Mouse (Mus musculus) neural tube, embryonic 11.5 days (tissue): ENCODE results near the gene Csrp3. TPM values are rescaled to one million over a fixed set of nuclear protein-coding genes. Genes with fewer than 3 reads are reported as not detected.

Experiments used
- ATAC-seq: fragments of 200-750 bp; cut with Nextera tagmentation; 2 replicates; pipeline ENCODE4 v1.8.0; 2017; ENCODE audit warnings: moderate number of reproducible peaks, mild to moderate bottlenecking, moderate TSS enrichment, moderate library complexity; ENCODE audit not compliant: insufficient read depth, low FRiP score, low TSS enrichment
- DNase-seq: peaks from one replicate; pipeline ENCODE4 v3.0.0-alpha.2; 2015; ENCODE audit warnings: low spot score
- H3K27ac ChIP-seq: fragments of 300-500 bp; sonication (generic); 2 replicates; pipeline ENCODE4 v1.5.1; 2014; ENCODE audit warnings: low read depth, mild to moderate bottlenecking, low read length
- H3K27me3 ChIP-seq: fragments of 300-500 bp; sonication (generic); 2 replicates; pipeline ENCODE4 v1.6.1; 2014; ENCODE audit warnings: mild to moderate bottlenecking, low read length, mixed read lengths; ENCODE audit not compliant: control insufficient read depth, insufficient read depth
- H3K36me3 ChIP-seq: fragments of 300-500 bp; sonication (generic); 2 replicates; pipeline ENCODE4 v1.6.1; 2014; ENCODE audit warnings: mild to moderate bottlenecking, low read length, moderate library complexity, mixed read lengths; ENCODE audit not compliant: control insufficient read depth, insufficient read depth
- H3K4me1 ChIP-seq: fragments of 300-500 bp; sonication (generic); 2 replicates; pipeline ENCODE4 v1.6.1; 2014; ENCODE audit warnings: low read length, mixed read lengths; ENCODE audit not compliant: control insufficient read depth, insufficient read depth
- H3K4me2 ChIP-seq: fragments of 300-500 bp; sonication (generic); 2 replicates; pipeline ENCODE4 v1.6.1; 2014; ENCODE audit warnings: low read depth, mild to moderate bottlenecking, moderate library complexity
- H3K4me3 ChIP-seq: fragments of 300-500 bp; sonication (generic); 2 replicates; pipeline ENCODE4 v1.5.1; 2014; ENCODE audit warnings: low read depth, low read length
- H3K9ac ChIP-seq: fragments of 300-500 bp; sonication (generic); 2 replicates; pipeline ENCODE4 v1.6.1; 2014; ENCODE audit warnings: mild to moderate bottlenecking, low read length
- H3K9me3 ChIP-seq: fragments of 300-500 bp; sonication (generic); 2 replicates; pipeline ENCODE4 v1.6.1; 2016; ENCODE audit warnings: low read length; ENCODE audit not compliant: control insufficient read depth
- WGBS: fragments of 180-500 bp; shearing (Covaris S2); extraction: QIAGEN DNeasy Blood & Tissue Kit; methylation state at CpG from one replicate; pipeline ENCODE4 v1.1.7; 2014; 5-methylcytosine and 5-hydroxymethylcytosine counted together
- polyA plus RNA-seq: library from polyadenylated mRNA; unstranded; fragments of >200 nt; fragmentation: Nextera tagmentation; extraction: Ambion mirVana; gene quantifications from 2 replicates; pipeline ENCODE4 v1.2.1, GENCODE M21; 2014

Gene Csrp3
- polyA plus RNA-seq, 1 experiment from 2014 or later, result 2.4 TPM

DNA sequence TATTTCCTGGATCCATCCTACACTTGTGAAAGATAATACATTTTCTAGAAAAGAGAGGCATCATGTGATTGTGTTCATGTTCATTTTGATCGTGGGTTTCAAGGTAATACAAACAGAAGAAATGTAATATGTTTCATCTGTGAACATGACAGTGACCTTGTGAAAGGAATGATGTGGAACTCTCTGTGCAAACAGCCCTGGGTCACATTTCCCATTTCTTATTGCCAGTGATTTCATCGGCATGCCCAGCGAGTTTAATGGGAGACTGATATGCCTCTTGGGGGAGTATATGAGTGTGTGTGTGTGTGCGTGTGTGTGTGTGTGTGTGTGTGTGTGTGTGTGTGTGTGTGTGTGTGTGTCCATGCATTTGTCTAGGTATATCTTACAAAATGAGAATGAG lies 6.3 kb downstream of the Csrp3 start:
- ATAC-seq (no peak), DNase-seq (no peak)
- no peaks in the 10 kb centered on the region for H3K9me3 ChIP-seq
- H3K4me2 ChIP-seq, result no peak overlapping the region
- no peaks in the 10 kb centered on the region for H3K4me1 ChIP-seq
- peaks cover 59% of the 10 kb centered on the region for H3K27me3 ChIP-seq
- H3K27ac ChIP-seq, result no peak overlapping the region
- no peak overlapping the region for H3K9ac ChIP-seq
- WGBS, result 76% methylated on average over 4 of the region's 4 CpGs
- no peaks in the 10 kb centered on the region for H3K36me3 ChIP-seq
- H3K4me3 ChIP-seq, result no peak overlapping the region

- Histone ChIP-seq H3K27me3 (peaks cover 60% of the 10 kb centered on the region), H3K36me3 (no peaks in the 10 kb centered on the region), H3K9ac (no peak overlapping the region), H3K4me3 (no peak overlapping the region), H3K4me2 (no peak overlapping the region), H3K27ac (no peak overlapping the region), H3K4me1 (peaks cover under 1% of the 10 kb centered on the region; the same call in 1 of the 2 replicates), H3K9me3 (no peaks in the 10 kb centered on the region)
- no peak for DNase-seq
- no peak for ATAC-seq
- WGBS, result 91% methylated on average over 2 of the region's 2 CpGs
Observed at GRCm38 (mm10) chr7:48840545-48840944, 7.3 kb downstream of the Csrp3 start.

GRCm38 (mm10) chr7:48838434-48838833 lies 9.4 kb downstream of the Csrp3 start:
- Histone ChIP-seq H3K36me3 (no peaks in the 10 kb centered on the region), H3K9me3 (no peaks in the 10 kb centered on the region), H3K9ac (no peak overlapping the region), H3K4me3 (no peak overlapping the region), H3K4me1 (peaks cover 10% of the 10 kb centered on the region), H3K27me3 (peaks cover 60% of the 10 kb centered on the region), H3K4me2 (no peak overlapping the region), H3K27ac (no peak overlapping the region)
- ATAC-seq (no peak), DNase-seq (no peak)
- 42% methylated on average over 2 of the region's 2 CpGs for WGBS

DNA sequence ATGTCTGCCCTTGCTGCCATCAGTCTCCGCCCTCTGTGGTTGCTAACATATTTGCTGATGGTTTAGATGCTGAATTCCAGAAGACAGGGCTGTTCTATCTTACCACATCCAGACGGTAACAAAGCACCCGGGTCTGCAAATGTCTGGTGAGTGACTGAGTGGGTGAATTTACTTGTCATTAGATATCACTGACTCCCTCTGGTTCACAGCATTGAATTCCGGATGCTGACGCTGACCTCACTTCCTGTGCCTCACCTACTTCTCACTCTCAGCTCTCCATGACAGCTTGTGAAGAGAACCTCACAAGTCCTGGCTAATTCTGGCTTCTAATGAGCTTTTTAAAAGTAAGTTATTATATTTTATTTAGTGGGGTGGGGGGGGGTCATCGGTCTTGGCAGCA lies 10.9 kb downstream of the Csrp3 start:
- Histone ChIP-seq H3K4me1 (peaks cover 10% of the 10 kb centered on the region), H3K4me3 (no peak overlapping the region), H3K36me3 (no peaks in the 10 kb centered on the region), H3K27ac (no peak overlapping the region), H3K27me3 (peaks cover 69% of the 10 kb centered on the region), H3K9ac (no peak overlapping the region), H3K4me2 (no peak overlapping the region), H3K9me3 (no peaks in the 10 kb centered on the region)
- ATAC-seq (no peak), DNase-seq (no peak)
- WGBS, result 77% methylated on average over 6 of the region's 6 CpGs

GRCm38 (mm10) chr7:48834989-48835626 lies 12.7 kb downstream of the Csrp3 start:
- DNase-seq (peak; percentile 25), ATAC-seq (peak; percentile 74)
- Histone ChIP-seq H3K27me3 (peaks cover 72% of the 10 kb centered on the region), H3K9me3 (no peaks in the 10 kb centered on the region), H3K36me3 (no peaks in the 10 kb centered on the region), H3K4me2 (no peak overlapping the region), H3K9ac (no peak overlapping the region), H3K27ac (no peak overlapping the region), H3K4me1 (peaks cover 10% of the 10 kb centered on the region), H3K4me3 (no peak overlapping the region)
- WGBS, result 44% methylated on average over 12 of the region's 12 CpGs

GRCm38 (mm10) chr7:48834371-48834970 lies 13.4 kb downstream of the Csrp3 start:
- ATAC-seq, result peak; percentile 54
- no peaks in the 10 kb centered on the region for H3K36me3 ChIP-seq
- no peak overlapping the region for H3K4me3 ChIP-seq
- H3K9ac ChIP-seq, result no peak overlapping the region
- H3K4me2 ChIP-seq, result no peak overlapping the region
- H3K4me1 ChIP-seq, result peaks cover 10% of the 10 kb centered on the region
- no peaks in the 10 kb centered on the region for H3K9me3 ChIP-seq
- H3K27ac ChIP-seq, result no peak overlapping the region
- peaks cover 68% of the 10 kb centered on the region for H3K27me3 ChIP-seq
- DNase-seq, result peak; percentile 18
- 42% methylated on average over 4 of the region's 4 CpGs for WGBS

DNA sequence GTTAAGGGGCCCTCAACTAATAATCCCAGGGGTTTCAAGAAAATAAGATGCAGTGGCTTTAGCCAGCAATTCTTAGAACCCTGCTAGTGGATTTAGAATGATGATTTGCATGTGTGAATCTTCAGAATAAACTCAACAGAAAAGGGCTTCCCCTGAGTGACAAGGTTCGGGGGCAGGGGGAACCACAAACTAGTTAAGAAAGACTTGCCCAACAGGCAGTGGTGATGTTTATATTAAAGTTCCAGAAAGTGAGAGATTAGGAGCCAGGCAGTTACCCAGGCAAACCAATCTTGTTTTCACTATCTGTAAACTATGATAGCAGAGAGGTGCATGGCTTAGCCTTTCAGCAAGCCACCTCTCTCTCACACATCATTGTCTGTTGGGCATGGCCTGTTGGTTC lies 15.1 kb downstream of the Csrp3 start:
- H3K4me1 ChIP-seq, result peaks cover 10% of the 10 kb centered on the region
- no peaks in the 10 kb centered on the region for H3K36me3 ChIP-seq
- no peak overlapping the region for H3K4me2 ChIP-seq
- H3K27ac ChIP-seq, result no peak overlapping the region
- ATAC-seq, result no peak
- WGBS, result 94% methylated on average over 1 of the region's 1 CpGs
- no peak overlapping the region for H3K4me3 ChIP-seq
- peaks cover 56% of the 10 kb centered on the region for H3K27me3 ChIP-seq
- no peak overlapping the region for H3K9ac ChIP-seq
- DNase-seq, result no peak
- no peaks in the 10 kb centered on the region for H3K9me3 ChIP-seq

DNA sequence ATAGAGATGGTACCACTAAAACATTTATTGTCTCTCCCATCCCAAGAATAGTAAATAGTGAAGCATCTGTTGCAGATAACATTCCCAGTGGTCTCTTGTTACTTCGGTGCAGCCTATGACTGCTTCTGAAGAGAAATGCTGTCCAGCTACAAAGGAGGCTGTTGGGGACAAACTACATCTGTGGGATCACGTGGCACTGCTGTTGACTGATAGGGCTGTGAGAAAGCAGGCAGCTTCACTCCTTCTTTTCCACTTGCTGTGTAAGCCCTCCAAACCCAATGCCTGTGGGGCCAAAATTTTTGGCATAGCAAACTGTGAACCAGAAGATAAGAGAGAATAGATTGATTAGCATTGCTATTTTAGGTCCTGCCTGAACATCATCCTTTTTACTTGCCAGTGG lies 17.4 kb downstream of the Csrp3 start:
- no peak for DNase-seq
- Histone ChIP-seq H3K36me3 (no peaks in the 10 kb centered on the region; the same call in 1 of the 2 replicates), H3K4me2 (no peak overlapping the region), H3K27me3 (peaks cover 39% of the 10 kb centered on the region), H3K4me1 (peaks cover 8% of the 10 kb centered on the region), H3K9me3 (no peaks in the 10 kb centered on the region), H3K9ac (no peak overlapping the region), H3K4me3 (no peak overlapping the region), H3K27ac (no peak overlapping the region)
- ATAC-seq, result no peak
- 54% methylated on average over 2 of the region's 2 CpGs for WGBS
